Mouse (Mus musculus): ENCODE results near the gene Pgpep1. TPM values are rescaled to one million over a fixed set of nuclear protein-coding genes. Genes with fewer than 3 reads are reported as not detected.

Gene Pgpep1
- polyA plus RNA-seq, 1 experiment from 2014 or later: 60.3 TPM

DNA sequence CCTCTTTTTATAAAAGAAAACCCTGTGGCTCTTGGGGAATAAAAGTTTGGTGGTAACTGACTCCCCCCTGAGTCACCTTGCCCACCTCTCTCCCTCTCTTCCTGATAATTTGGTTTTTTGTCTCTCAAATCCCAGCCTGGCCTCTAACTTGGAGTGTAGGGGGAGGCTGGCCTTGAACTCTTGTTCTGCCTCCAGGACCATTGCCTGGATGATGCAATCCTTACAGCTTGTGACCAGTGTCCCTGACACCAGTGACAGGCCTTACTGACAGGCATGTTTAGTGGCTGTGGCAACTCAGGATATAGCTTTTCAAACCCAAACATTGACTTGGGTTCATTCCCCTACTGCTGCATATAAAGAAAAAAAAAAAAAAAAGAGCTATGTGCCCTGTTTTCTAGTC, 13.4 kb downstream of the Pgpep1 start:
- Histone ChIP-seq H3K4me1 (replicated peaks; ENCODE audit: control insufficient read depth, insufficient read depth, low read length) (peaks cover 10% of the 10 kb centered on the region), H3K9ac (replicated peaks; ENCODE audit: low read depth, low read length) (no peak overlapping the region), H3K36me3 (ENCODE audit: control insufficient read depth, insufficient read depth) (0 out of 2 replicates have a peak, but pooled peaks cover 2% of the 10 kb centered on the region), H3K4me2 (ENCODE audit: low read length) (no peak overlapping the region), H3K9me3 (ENCODE audit: control insufficient read depth, low read length) (no peaks in the 10 kb centered on the region), H3K4me3 (replicated peaks; ENCODE audit: low read length) (no peak overlapping the region), H3K27ac (ENCODE audit: low read length) (no peak overlapping the region), H3K27me3 (replicated peaks; ENCODE audit: control insufficient read depth, insufficient read depth, low read length) (no peaks in the 10 kb centered on the region)
- no peak for ATAC-seq

- H3K27ac ChIP-seq (ENCODE audit: low read length): no peak overlapping the region
- no peak overlapping the region for H3K4me3 ChIP-seq (replicated peaks; ENCODE audit: low read length)
- no peak overlapping the region for H3K9ac ChIP-seq (replicated peaks; ENCODE audit: low read depth, low read length)
- H3K4me1 ChIP-seq (replicated peaks; ENCODE audit: control insufficient read depth, insufficient read depth, low read length): peaks cover 10% of the 10 kb centered on the region
- 0 out of 2 replicates have a peak, but pooled peaks cover 2% of the 10 kb centered on the region for H3K36me3 ChIP-seq (ENCODE audit: control insufficient read depth, insufficient read depth)
- ATAC-seq: no peak
- no peaks in the 10 kb centered on the region for H3K9me3 ChIP-seq (ENCODE audit: control insufficient read depth, low read length)
- 88% methylated on average over 6 of the region's 6 CpGs for WGBS
- H3K27me3 ChIP-seq (replicated peaks; ENCODE audit: control insufficient read depth, insufficient read depth, low read length): no peaks in the 10 kb centered on the region
- no peak overlapping the region for H3K4me2 ChIP-seq (ENCODE audit: low read length)
Measured at GRCm38 (mm10) chr8:70646369-70646768, 13.8 kb downstream of the Pgpep1 start.

GRCm38 (mm10) chr8:70645501-70646224, 14.5 kb downstream of the Pgpep1 start:
- Histone ChIP-seq H3K36me3 (ENCODE audit: control insufficient read depth, insufficient read depth) (0 out of 2 replicates have a peak, but pooled peaks cover 2% of the 10 kb centered on the region), H3K4me3 (replicated peaks; ENCODE audit: low read length) (no peak overlapping the region), H3K9me3 (ENCODE audit: control insufficient read depth, low read length) (no peaks in the 10 kb centered on the region), H3K4me2 (ENCODE audit: low read length) (no peak overlapping the region), H3K4me1 (replicated peaks; ENCODE audit: control insufficient read depth, insufficient read depth, low read length) (peaks cover 10% of the 10 kb centered on the region), H3K9ac (replicated peaks; ENCODE audit: low read depth, low read length) (no peak overlapping the region), H3K27ac (ENCODE audit: low read length) (no peak overlapping the region), H3K27me3 (replicated peaks; ENCODE audit: control insufficient read depth, insufficient read depth, low read length) (no peaks in the 10 kb centered on the region)
- no peak for ATAC-seq
- 61% methylated on average over 17 of the region's 17 CpGs for WGBS

DNA sequence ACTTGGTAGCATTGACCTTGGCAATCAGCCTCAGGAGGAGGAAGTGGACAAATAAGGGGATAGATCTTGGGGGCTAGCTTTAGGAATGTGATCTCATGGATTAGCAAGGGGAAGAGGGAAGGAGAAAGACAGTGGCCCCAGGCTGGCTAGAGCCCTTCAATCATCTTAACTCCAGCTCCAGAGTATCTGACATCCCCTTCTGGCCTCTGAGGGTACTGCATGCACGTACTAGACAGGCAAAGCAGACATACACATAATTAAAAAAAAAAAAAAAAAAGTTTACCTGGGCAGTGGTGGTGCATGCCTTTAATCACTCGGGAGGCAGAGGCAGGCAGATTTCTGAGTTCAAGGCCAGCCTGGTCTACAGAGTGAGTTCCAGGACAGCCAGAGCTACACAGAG, 16.1 kb downstream of the Pgpep1 start:
- no peak overlapping the region for H3K9ac ChIP-seq (replicated peaks; ENCODE audit: low read depth, low read length)
- H3K9me3 ChIP-seq (ENCODE audit: control insufficient read depth, low read length): no peaks in the 10 kb centered on the region
- H3K27me3 ChIP-seq (replicated peaks; ENCODE audit: control insufficient read depth, insufficient read depth, low read length): no peaks in the 10 kb centered on the region
- no peak overlapping the region for H3K27ac ChIP-seq (ENCODE audit: low read length)
- H3K4me3 ChIP-seq (replicated peaks; ENCODE audit: low read length): no peak overlapping the region
- no peak overlapping the region for H3K4me2 ChIP-seq (ENCODE audit: low read length)
- peaks cover 4% of the 10 kb centered on the region; the same call in 1 of the 2 replicates for H3K4me1 ChIP-seq (replicated peaks; ENCODE audit: control insufficient read depth, insufficient read depth, low read length)
- no peak for ATAC-seq
- 73% methylated on average over 2 of the region's 2 CpGs for WGBS
- H3K36me3 ChIP-seq (ENCODE audit: control insufficient read depth, insufficient read depth): no peaks in the 10 kb centered on the region

- WGBS: 76% methylated on average over 3 of the region's 3 CpGs
- Histone ChIP-seq H3K4me2 (ENCODE audit: low read length) (no peak overlapping the region), H3K9ac (replicated peaks; ENCODE audit: low read depth, low read length) (no peak overlapping the region), H3K36me3 (ENCODE audit: control insufficient read depth, insufficient read depth) (no peaks in the 10 kb centered on the region), H3K4me1 (replicated peaks; ENCODE audit: control insufficient read depth, insufficient read depth, low read length) (no peaks in the 10 kb centered on the region), H3K4me3 (replicated peaks; ENCODE audit: low read length) (no peak overlapping the region), H3K27ac (ENCODE audit: low read length) (no peak overlapping the region), H3K9me3 (ENCODE audit: control insufficient read depth, low read length) (no peaks in the 10 kb centered on the region), H3K27me3 (replicated peaks; ENCODE audit: control insufficient read depth, insufficient read depth, low read length) (no peaks in the 10 kb centered on the region)
- no peak for ATAC-seq
Measured at GRCm38 (mm10) chr8:70643019-70643418, 17.2 kb downstream of the Pgpep1 start.

DNA sequence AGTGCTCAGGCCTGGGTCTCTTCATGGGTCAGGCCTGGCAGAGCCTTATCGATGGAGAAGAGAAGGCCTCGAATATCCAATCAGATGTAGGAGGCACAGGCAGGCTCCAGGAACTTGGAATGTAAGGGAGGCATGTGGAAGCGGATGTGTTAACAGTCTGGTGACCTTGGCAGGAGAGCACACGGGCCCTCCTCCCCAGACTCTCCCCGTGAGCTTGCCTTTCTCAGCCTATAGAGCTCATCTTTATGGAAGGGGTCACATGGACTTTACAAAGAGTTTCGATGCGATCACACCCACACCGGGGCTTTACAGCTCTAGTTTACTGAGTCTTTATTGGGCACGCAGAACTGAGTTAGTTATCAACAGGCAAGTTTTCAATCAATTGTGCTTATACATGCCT, 21.4 kb downstream of the Pgpep1 start:
- Histone ChIP-seq H3K4me2 (ENCODE audit: low read length) (no peak overlapping the region), H3K27ac (ENCODE audit: low read length) (no peak overlapping the region), H3K4me1 (replicated peaks; ENCODE audit: control insufficient read depth, insufficient read depth, low read length) (peaks cover 4% of the 10 kb centered on the region; the same call in 1 of the 2 replicates), H3K27me3 (replicated peaks; ENCODE audit: control insufficient read depth, insufficient read depth, low read length) (no peaks in the 10 kb centered on the region), H3K4me3 (replicated peaks; ENCODE audit: low read length) (no peak overlapping the region), H3K36me3 (ENCODE audit: control insufficient read depth, insufficient read depth) (no peaks in the 10 kb centered on the region), H3K9ac (replicated peaks; ENCODE audit: low read depth, low read length) (no peak overlapping the region), H3K9me3 (ENCODE audit: control insufficient read depth, low read length) (no peaks in the 10 kb centered on the region)
- WGBS: 78% methylated on average over 9 of the region's 9 CpGs
- no peak for ATAC-seq

GRCm38 (mm10) chr8:70636838-70637237, 23.4 kb downstream of the Pgpep1 start:
- no peak overlapping the region for H3K27ac ChIP-seq (ENCODE audit: low read length)
- H3K27me3 ChIP-seq (replicated peaks; ENCODE audit: control insufficient read depth, insufficient read depth, low read length): no peaks in the 10 kb centered on the region
- H3K36me3 ChIP-seq (ENCODE audit: control insufficient read depth, insufficient read depth): no peaks in the 10 kb centered on the region

DNA sequence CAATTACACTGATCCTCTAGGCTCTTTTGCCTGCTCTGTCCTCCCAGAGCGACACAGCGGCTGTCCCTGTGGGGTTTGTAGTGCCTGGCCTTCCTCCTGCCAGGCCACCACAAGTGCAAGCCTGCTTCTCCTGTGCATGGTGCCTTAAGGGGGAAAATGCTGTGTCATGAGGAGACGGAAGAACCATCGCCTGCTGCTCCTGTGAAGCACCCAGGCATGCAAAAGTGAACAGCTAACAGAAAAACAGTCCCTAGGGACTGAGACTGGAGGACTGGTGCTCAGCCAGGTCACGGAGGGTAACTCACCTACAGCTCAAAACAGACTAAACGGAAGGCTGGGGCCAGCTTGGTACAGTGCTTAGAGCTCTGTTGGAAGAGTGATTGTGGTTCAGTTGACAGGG, 24.7 kb downstream of the Pgpep1 start:
- Histone ChIP-seq H3K4me3 (replicated peaks; ENCODE audit: low read length) (no peak overlapping the region), H3K36me3 (ENCODE audit: control insufficient read depth, insufficient read depth) (no peaks in the 10 kb centered on the region), H3K27me3 (replicated peaks; ENCODE audit: control insufficient read depth, insufficient read depth, low read length) (0 out of 2 replicates have a peak, but pooled peaks cover 3% of the 10 kb centered on the region), H3K9ac (replicated peaks; ENCODE audit: low read depth, low read length) (no peak overlapping the region), H3K9me3 (ENCODE audit: control insufficient read depth, low read length) (no peaks in the 10 kb centered on the region), H3K27ac (ENCODE audit: low read length) (no peak overlapping the region), H3K4me2 (ENCODE audit: low read length) (no peak overlapping the region), H3K4me1 (replicated peaks; ENCODE audit: control insufficient read depth, insufficient read depth, low read length) (peaks cover 12% of the 10 kb centered on the region; the same call in 1 of the 2 replicates)
- no peak for ATAC-seq
- 79% methylated on average over 6 of the region's 6 CpGs for WGBS

More at GRCm38 (mm10) chr8:70636838-70637237, 23.4 kb downstream of the Pgpep1 start:
- Histone ChIP-seq H3K9me3 (ENCODE audit: control insufficient read depth, low read length) (no peaks in the 10 kb centered on the region), H3K4me3 (replicated peaks; ENCODE audit: low read length) (no peak overlapping the region), H3K9ac (replicated peaks; ENCODE audit: low read depth, low read length) (no peak overlapping the region), H3K4me1 (replicated peaks; ENCODE audit: control insufficient read depth, insufficient read depth, low read length) (peaks cover 5% of the 10 kb centered on the region; the same call in 1 of the 2 replicates), H3K4me2 (ENCODE audit: low read length) (no peak overlapping the region)
- 65% methylated on average over 8 of the region's 8 CpGs for WGBS
- no peak for ATAC-seq

GRCm38 (mm10) chr8:70634066-70634465, 26.1 kb downstream of the Pgpep1 start:
- Histone ChIP-seq H3K9ac (replicated peaks; ENCODE audit: low read depth, low read length) (no peak overlapping the region), H3K4me2 (ENCODE audit: low read length) (no peak overlapping the region), H3K27me3 (replicated peaks; ENCODE audit: control insufficient read depth, insufficient read depth, low read length) (0 out of 2 replicates have a peak, but pooled peaks cover 3% of the 10 kb centered on the region), H3K36me3 (ENCODE audit: control insufficient read depth, insufficient read depth) (no peaks in the 10 kb centered on the region), H3K9me3 (ENCODE audit: control insufficient read depth, low read length) (no peaks in the 10 kb centered on the region), H3K4me3 (replicated peaks; ENCODE audit: low read length) (no peak overlapping the region), H3K4me1 (replicated peaks; ENCODE audit: control insufficient read depth, insufficient read depth, low read length) (peaks cover 23% of the 10 kb centered on the region), H3K27ac (ENCODE audit: low read length) (no peak overlapping the region)
- no peak for ATAC-seq
- 52% methylated on average over 6 of the region's 6 CpGs for WGBS

Data from forebrain, embryonic 16.5 days (tissue).